Mouse (Mus musculus) midbrain, embryonic 14.5 days (tissue): ENCODE results near the gene Gapt. TPM values are rescaled to one million over a fixed set of nuclear protein-coding genes. Genes with fewer than 3 reads are reported as not detected.

Experiments used
- ATAC-seq: fragments of 200-750 bp; cut with Nextera tagmentation; 2 replicates; pipeline ENCODE4 v1.8.0; 2017; ENCODE audit warnings: moderate number of reproducible peaks, moderate library complexity; ENCODE audit not compliant: low FRiP score, low TSS enrichment
- DNase-seq: peaks from one replicate; pipeline ENCODE4 v3.0.0-alpha.2; 2015
- H3K27ac ChIP-seq: fragments of 300-500 bp; sonication (generic); replicated peaks from 2 replicates; pipeline ENCODE4 v1.5.1; 2014; ENCODE audit warnings: mild to moderate bottlenecking, low read depth, low read length, moderate library complexity
- H3K27me3 ChIP-seq: fragments of 300-500 bp; sonication (generic); 2 replicates; pipeline ENCODE4 v1.6.1; 2014; ENCODE audit warnings: low read length, control low read depth, mixed read lengths; ENCODE audit not compliant: control insufficient read depth, insufficient read depth
- H3K36me3 ChIP-seq: fragments of 300-500 bp; sonication (generic); 2 replicates; pipeline ENCODE4 v1.6.1; 2014; ENCODE audit warnings: low read length, control low read depth; ENCODE audit not compliant: control insufficient read depth, insufficient read depth
- H3K4me1 ChIP-seq: fragments of 300-500 bp; sonication (generic); 2 replicates; pipeline ENCODE4 v1.6.1; 2014; ENCODE audit warnings: mild to moderate bottlenecking, antibody characterized with exemption, low read length, control low read depth; ENCODE audit not compliant: control insufficient read depth, insufficient read depth
- H3K4me2 ChIP-seq: fragments of 300-500 bp; sonication (generic); 2 replicates; pipeline ENCODE4 v1.6.1; 2014; ENCODE audit warnings: mild to moderate bottlenecking, low read length, moderate library complexity
- H3K4me3 ChIP-seq: fragments of 300-500 bp; sonication (generic); replicated peaks from 2 replicates; pipeline ENCODE4 v1.5.1; 2014; ENCODE audit warnings: low read depth, low read length
- H3K9ac ChIP-seq: fragments of 300-500 bp; sonication (generic); replicated peaks from 2 replicates; pipeline ENCODE4 v1.6.1; 2014; ENCODE audit warnings: mild to moderate bottlenecking, low read length, moderate library complexity
- H3K9me3 ChIP-seq: fragments of 300-500 bp; sonication (generic); 2 replicates; pipeline ENCODE4 v1.6.1; 2016; ENCODE audit warnings: low read length, control low read depth, mixed read lengths; ENCODE audit not compliant: control insufficient read depth
- WGBS: fragments of 180-500 bp; shearing (Covaris S2); extraction: QIAGEN DNeasy Blood & Tissue Kit; methylation state at CpG from one replicate; pipeline ENCODE4 v1.1.7; 2014; 5-methylcytosine and 5-hydroxymethylcytosine counted together
- polyA plus RNA-seq: library from polyadenylated mRNA; unstranded; fragments of >200 nt; fragmentation: Nextera tagmentation; extraction: Ambion mirVana; gene quantifications from 2 replicates; pipeline ENCODE4 v1.2.1, GENCODE M21; 2014

Gene Gapt
- polyA plus RNA-seq, 1 experiment from 2014 or later = 0.11 TPM

GRCm38 (mm10) chr13:110307188-110307587 is 49.8 kb downstream of the Gapt start:
- Histone ChIP-seq H3K9ac (no peak overlapping the region), H3K4me3 (no peak overlapping the region), H3K27me3 (no peaks in the 10 kb centered on the region), H3K4me1 (no peaks in the 10 kb centered on the region), H3K4me2 (no peak overlapping the region), H3K36me3 (no peaks in the 10 kb centered on the region), H3K27ac (no peak overlapping the region), H3K9me3 (no peaks in the 10 kb centered on the region)
- DNase-seq (no peak), ATAC-seq (no peak)
- 86% methylated on average over 5 of the region's 5 CpGs for WGBS

Other genes with a start within 250 kb of the Gapt start
- gene Rab3c, start 76.2 kb downstream of the Gapt start, polyA plus RNA-seq = 207 and 223 TPM in 2 replicates
- 147 and 196 TPM in 2 replicates for gene Plk2, start 37.8 kb upstream of the Gapt start, polyA plus RNA-seq